Mouse (Mus musculus) liver, embryonic 14.5 days (tissue): ENCODE data around the gene Prkaca.

Experiments
- CTCF ChIP-seq: IDR thresholded peaks from 2 replicates; pipeline ENCODE4 v1.5.1; 2016; ENCODE audit warnings: antibody characterized with exemption, low read depth, control low read depth
- EP300 ChIP-seq: IDR thresholded peaks from 2 replicates; pipeline ENCODE4 v1.6.1; 2016; ENCODE audit warnings: antibody characterized with exemption, low read depth

DNA sequence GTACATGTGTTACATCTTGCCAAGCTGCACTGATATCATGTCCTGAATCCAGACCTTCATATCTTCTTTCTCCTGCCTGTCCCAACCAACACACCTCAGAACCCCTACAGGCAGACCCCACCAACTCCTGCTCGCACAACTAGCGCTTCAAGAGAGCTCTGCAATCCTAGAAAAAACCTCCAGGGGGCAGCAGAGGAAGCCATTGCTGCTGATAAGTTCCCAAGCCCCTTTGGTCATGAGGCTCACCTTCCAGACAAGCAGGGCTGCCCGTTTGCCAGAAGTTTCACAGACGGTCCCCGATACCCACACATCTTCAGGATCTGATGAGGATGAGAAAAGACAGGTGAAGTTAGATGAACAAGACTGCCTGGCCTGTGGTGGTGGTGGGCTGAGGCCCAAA lies 66.3 kb downstream of the Prkaca start:
- peak; percentile 88 for TF ChIP-seq CTCF
- TF ChIP-seq EP300, result no peak
